Mouse (Mus musculus) heart, adult 2 months (tissue): Measurements from ENCODE around the gene Itga3.

Experiments used
- CTCF ChIP-seq: fragments of 200-600 bp; IDR thresholded peaks from 2 replicates; pipeline ENCODE4 v1.8.1; 2022; ENCODE audit warnings: antibody characterized with exemption, mild to moderate bottlenecking, moderate library complexity
- EP300 ChIP-seq: fragments of 200-500 bp; IDR thresholded peaks from 2 replicates; pipeline ENCODE4 v1.6.1; 2011; ENCODE audit warnings: low read depth, low read length, control low read depth; ENCODE audit not compliant: insufficient read depth

DNA sequence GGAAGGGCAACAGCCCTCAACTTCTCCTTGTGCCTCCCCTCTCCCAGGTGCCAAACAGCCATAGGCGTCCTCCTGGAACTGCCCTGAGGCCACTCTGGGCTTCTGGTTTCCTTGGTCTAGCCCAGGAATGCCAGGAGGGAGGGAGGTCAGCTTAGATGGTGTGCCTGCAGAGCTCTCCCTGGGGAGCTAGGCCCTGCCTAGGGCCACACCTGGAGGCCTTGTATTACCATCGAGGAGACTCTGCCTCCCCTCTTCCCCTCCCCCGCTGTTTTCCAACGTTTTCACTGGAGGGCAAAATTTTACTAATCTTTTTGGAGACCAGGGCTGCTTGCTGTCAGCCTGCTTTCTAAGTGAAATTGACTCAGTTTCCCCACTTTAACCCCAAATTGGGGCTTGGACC lies 70.6 kb downstream of the Itga3 start:
- no peak for TF ChIP-seq EP300
- no peak for TF ChIP-seq CTCF
